Mouse (Mus musculus) spleen, adult 2 months (tissue): Measurements from ENCODE around the gene Gm9508. TPM values are rescaled to one million over a fixed set of nuclear protein-coding genes. Genes with fewer than 3 reads are reported as not detected.

Source experiments
- DNase-seq, 2 experiments: peaks; one replicate each; pipeline versions ENCODE4 v3.0.0 to v3.0.0-alpha.2; 2012 to 2021; ENCODE audit warnings: low spot score in 2 of 2, low read depth in 1 of 2
- H3K27ac ChIP-seq: fragments of 200-500 bp; 2 replicates; pipeline ENCODE4 v1.5.1; 2012; ENCODE audit warnings: low read length, inconsistent platforms; ENCODE audit not compliant: insufficient read depth
- H3K27me3 ChIP-seq: fragments of 200-500 bp; 2 replicates; pipeline ENCODE4 v1.6.1; 2012; ENCODE audit warnings: mild to moderate bottlenecking, moderate library complexity, low read length, inconsistent platforms; ENCODE audit not compliant: control insufficient read depth, insufficient read depth
- H3K36me3 ChIP-seq: fragments of 200-500 bp; 2 replicates; pipeline ENCODE4 v1.6.1; 2012; ENCODE audit warnings: mild to moderate bottlenecking, low read length, inconsistent platforms; ENCODE audit not compliant: control insufficient read depth, insufficient read depth
- H3K4me1 ChIP-seq: fragments of 200-500 bp; 2 replicates; pipeline ENCODE4 v1.6.1; 2011; ENCODE audit warnings: inconsistent platforms; ENCODE audit not compliant: control insufficient read depth, insufficient read depth, insufficient read length
- H3K4me3 ChIP-seq: fragments of 200-500 bp; 2 replicates; pipeline ENCODE4 v1.5.1; 2011; ENCODE audit warnings: mild to moderate bottlenecking, inconsistent platforms; ENCODE audit not compliant: insufficient read depth, insufficient read length; ENCODE audit errors: extremely low read depth
- CTCF ChIP-seq: fragments of 200-500 bp; IDR thresholded peaks from 2 replicates; pipeline ENCODE4 v1.5.1; 2011; ENCODE audit warnings: mild to moderate bottlenecking, inconsistent platforms; ENCODE audit not compliant: insufficient read depth, insufficient read length, insufficient replicate concordance; ENCODE audit errors: extremely low read depth
- POLR2A ChIP-seq: fragments of 200-500 bp; IDR thresholded peaks from 2 replicates; pipeline ENCODE4 v1.6.1; 2011; ENCODE audit warnings: low read depth, low read length, inconsistent platforms
- WGBS: fragments of 180-500 bp; shearing (Covaris S2); methylation state at CpG from one replicate; pipeline ENCODE4 v1.1.7; 2018; 5-methylcytosine and 5-hydroxymethylcytosine counted together
- polyA plus RNA-seq: library from polyadenylated mRNA; depleted of rRNA; stranded (reverse); fragments of >200 nt; gene quantifications from 2 replicates; pipeline ENCODE4 v1.2.3, GENCODE M21; 2012

Gene Gm9508
- polyA plus RNA-seq, 1 experiment, result not detected

GRCm38 (mm10) chr10:77670710-77671109 lies 26.3 kb downstream of the Gm9508 start:
- TF ChIP-seq CTCF (no peak), POLR2A (no peak)
- no peak overlapping the region for H3K4me3 ChIP-seq
- no peak overlapping the region for H3K27ac ChIP-seq
- peaks cover 8% of the 10 kb centered on the region; the same call in 1 of the 2 replicates for H3K4me1 ChIP-seq
- no peak for DNase-seq
- H3K36me3 ChIP-seq, result no peaks in the 10 kb centered on the region
- no peaks in the 10 kb centered on the region for H3K27me3 ChIP-seq
- WGBS, result 79% methylated on average over 4 of the region's 4 CpGs

- 75% methylated on average over 4 of the region's 4 CpGs for WGBS
- no peak for TF ChIP-seq POLR2A
- no peak for TF ChIP-seq CTCF
- no peaks in the 10 kb centered on the region for H3K4me1 ChIP-seq
- no peak overlapping the region for H3K4me3 ChIP-seq
- no peak for DNase-seq
- H3K27ac ChIP-seq, result no peak overlapping the region
- H3K36me3 ChIP-seq, result no peaks in the 10 kb centered on the region
- H3K27me3 ChIP-seq, result no peaks in the 10 kb centered on the region
Observed at GRCm38 (mm10) chr10:77667402-77667801, 29.6 kb downstream of the Gm9508 start.

- Histone ChIP-seq H3K27ac (no peak overlapping the region), H3K4me3 (no peak overlapping the region), H3K36me3 (no peaks in the 10 kb centered on the region), H3K27me3 (no peaks in the 10 kb centered on the region), H3K4me1 (no peaks in the 10 kb centered on the region)
- 75% methylated on average over 8 of the region's 8 CpGs for WGBS
- DNase-seq, result no peak
- TF ChIP-seq CTCF, result no peak
- TF ChIP-seq POLR2A, result no peak
Observed at GRCm38 (mm10) chr10:77666342-77666741, 30.7 kb downstream of the Gm9508 start.

GRCm38 (mm10) chr10:77663949-77664665 lies 32.9 kb downstream of the Gm9508 start:
- Histone ChIP-seq H3K27me3 (no peaks in the 10 kb centered on the region), H3K4me3 (no peak overlapping the region), H3K36me3 (no peaks in the 10 kb centered on the region), H3K27ac (no peak overlapping the region), H3K4me1 (no peaks in the 10 kb centered on the region)
- 43% methylated on average over 43 of the region's 43 CpGs for WGBS
- DNase-seq, result no peak
- TF ChIP-seq POLR2A, result no peak
- TF ChIP-seq CTCF, result no peak

GRCm38 (mm10) chr10:77658286-77658994 lies 38.6 kb downstream of the Gm9508 start:
- 71% methylated on average over 15 of the region's 15 CpGs for WGBS
- DNase-seq, result no peak
- Histone ChIP-seq H3K27me3 (no peaks in the 10 kb centered on the region), H3K36me3 (no peaks in the 10 kb centered on the region), H3K4me1 (no peaks in the 10 kb centered on the region), H3K4me3 (no peak overlapping the region), H3K27ac (no peak overlapping the region)
- TF ChIP-seq POLR2A (no peak), CTCF (no peak)

GRCm38 (mm10) chr10:77652046-77652445 lies 45.0 kb downstream of the Gm9508 start:
- 89% methylated on average over 9 of the region's 9 CpGs for WGBS
- Histone ChIP-seq H3K36me3 (no peaks in the 10 kb centered on the region), H3K4me1 (no peaks in the 10 kb centered on the region), H3K4me3 (no peak overlapping the region), H3K27me3 (no peaks in the 10 kb centered on the region), H3K27ac (no peak overlapping the region)
- peak in 1 of 2 experiments; percentile 22 for DNase-seq
- TF ChIP-seq CTCF (no peak), POLR2A (no peak)

- DNase-seq, result no peak
- Histone ChIP-seq H3K4me3 (no peak overlapping the region), H3K27ac (no peak overlapping the region), H3K27me3 (no peaks in the 10 kb centered on the region), H3K4me1 (no peaks in the 10 kb centered on the region), H3K36me3 (peaks cover 31% of the 10 kb centered on the region)
- 86% methylated on average over 8 of the region's 8 CpGs for WGBS
- TF ChIP-seq POLR2A (no peak), CTCF (no peak)
Observed at GRCm38 (mm10) chr10:77647901-77648300, 49.1 kb downstream of the Gm9508 start.
